Mouse (Mus musculus) lung, embryonic 16.5 days (tissue): Measurements from ENCODE around the gene Pdia2. TPM values are rescaled to one million over a fixed set of nuclear protein-coding genes. Genes with fewer than 3 reads are reported as not detected.

Source experiments
- polyA plus RNA-seq: library from polyadenylated mRNA; unstranded; fragments of >200 nt; fragmentation: Nextera tagmentation; extraction: Ambion mirVana; gene quantifications from 2 replicates; pipeline ENCODE4 v1.2.1, GENCODE M21; 2015

Pdia2 gene
- polyA plus RNA-seq, 1 experiment from 2014 or later: 0.20 TPM

Other genes with a start within 250 kb of the Pdia2 start
- gene A930017K11Rik, start 246.5 kb downstream of the Pdia2 start, polyA plus RNA-seq: 0.08 and 0.16 TPM in 2 replicates
- gene Capn15, start 213.3 kb downstream of the Pdia2 start, polyA plus RNA-seq: 21.1 TPM in 2 replicates
- gene Rab11fip3, start 129.5 kb downstream of the Pdia2 start, polyA plus RNA-seq: 6.5 and 6.7 TPM in 2 replicates
- 36.3 and 36.8 TPM in 2 replicates for gene Decr2, start 108.8 kb downstream of the Pdia2 start, polyA plus RNA-seq
- gene Nme4, start 103.5 kb downstream of the Pdia2 start, polyA plus RNA-seq: 68.3 and 69.7 TPM in 2 replicates
- 2.2 and 3.0 TPM in 2 replicates for gene Tmem8, start 85.8 kb downstream of the Pdia2 start, polyA plus RNA-seq
- gene Mrpl28, start 75.6 kb downstream of the Pdia2 start, polyA plus RNA-seq: 188 and 194 TPM in 2 replicates
- gene Axin1, start 60.4 kb downstream of the Pdia2 start, polyA plus RNA-seq: 6.9 and 7.4 TPM in 2 replicates
- 10.9 and 13.3 TPM in 2 replicates for gene Rgs11, start 3.9 kb upstream of the Pdia2 start, polyA plus RNA-seq
- gene Arhgdig, start 8.7 kb upstream of the Pdia2 start, polyA plus RNA-seq: 3.6 and 4.3 TPM in 2 replicates
- 46.9 and 49.6 TPM in 2 replicates for gene Fam234a, start 45.2 kb upstream of the Pdia2 start, polyA plus RNA-seq
- gene Luc7l, start 53.8 kb upstream of the Pdia2 start, polyA plus RNA-seq: 79.8 and 86.9 TPM in 2 replicates
- 1.8 and 2.3 TPM in 2 replicates for gene Neurl1b, start 215.7 kb upstream of the Pdia2 start, polyA plus RNA-seq